Comparison of ENCODE assay signal across 8 mouse cellular contexts in genomic region chr17:27558845-27559244, GRCm38 (mm10). TPM values are rescaled to one million over a fixed set of nuclear protein-coding genes. Genes with fewer than 3 reads are reported as not detected.
DNase-seq lines count a peak whose midpoint lies in the region; ATAC-seq and TF ChIP-seq lines count a peak whose summit lies in the region.

No protein-coding gene starts in this region.

- no peak for TF ChIP-seq CTCF in heart, postnatal 0 days (IDR thresholded peaks at IDR 0.05; ENCODE audit: low read depth)
- no peak for TF ChIP-seq CTCF in bone marrow macrophage, adult 2 months (IDR thresholded peaks at IDR 0.05; ENCODE audit: low read depth, low read length)

- H3K4me3 ChIP-seq in heart, postnatal 0 days (ENCODE audit: low read depth, low read length) = peak overlapping the region; percentile 81; the same call in 1 of the 2 replicates
- peak overlapping the region; percentile 89 for H3K4me3 ChIP-seq in bone marrow macrophage, adult 2 months (ENCODE audit: insufficient read depth, low read length)
- H3K4me3 ChIP-seq in myocyte = peak overlapping the region; percentile 38

- no peak for ATAC-seq in heart, postnatal 0 days (ENCODE audit: insufficient read depth, low read depth)

- DNase-seq in heart, postnatal 0 days (ENCODE audit: low spot score) = no peak
- DNase-seq in heart, adult 18-20 months = no peak
- DNase-seq in induced T-regulatory cell, adult 2 months (ENCODE audit: low read depth) = peak; percentile 50
- no peak for DNase-seq in spleen, postnatal 36 days (ENCODE audit: low spot score in 2 of 2)
- DNase-seq in lung, postnatal 10 days = no peak
- no peak for DNase-seq in thymus, postnatal 0 days (ENCODE audit: low spot score)

- H3K9ac ChIP-seq in heart, postnatal 0 days (replicated peaks; ENCODE audit: low read depth, low read length) = no peak overlapping the region

- no peak for TF ChIP-seq POLR2A in bone marrow macrophage, adult 2 months (IDR thresholded peaks at IDR 0.05; ENCODE audit: borderline replicate concordance, low read depth, low read length)
- no peak for TF ChIP-seq POLR2A in myocyte (IDR thresholded peaks at IDR 0.05; ENCODE audit: insufficient read length, low read depth)

- peak overlapping the region; percentile 20; the same call in 1 of the 2 replicates for H3K4me2 ChIP-seq in heart, postnatal 0 days (ENCODE audit: low read depth, low read length)
- peak overlapping the region; percentile 80 for H3K4me2 ChIP-seq in myocyte (ENCODE audit: low read depth)

- H3K79me2 ChIP-seq in myocyte (ENCODE audit: control insufficient read depth, insufficient read depth) = peaks cover 27% of the 10 kb centered on the region

- H3K36me3 ChIP-seq in heart, postnatal 0 days (replicated peaks; ENCODE audit: control insufficient read depth, insufficient read depth, low read length) = no peaks in the 10 kb centered on the region
- no peaks in the 10 kb centered on the region for H3K36me3 ChIP-seq in myocyte (ENCODE audit: control insufficient read depth, insufficient read depth)

- 34% methylated on average over 5 of the region's 5 CpGs for WGBS in heart, postnatal 0 days

- H3ac ChIP-seq in myocyte (ENCODE audit: control insufficient read depth, insufficient read length) = no peak overlapping the region

- H3K9me3 ChIP-seq in heart, postnatal 0 days (replicated peaks; ENCODE audit: control insufficient read depth, low read length) = no peaks in the 10 kb centered on the region

- TF ChIP-seq EP300 in heart, postnatal 0 days (IDR thresholded peaks at IDR 0.05; ENCODE audit: low read depth) = no peak

- no peaks in the 10 kb centered on the region for H3K27me3 ChIP-seq in heart, postnatal 0 days (ENCODE audit: control insufficient read depth, insufficient read depth, low read length)
- no peaks in the 10 kb centered on the region for H3K27me3 ChIP-seq in myocyte (ENCODE audit: control insufficient read depth, insufficient read depth, insufficient read length)

- no peak overlapping the region for H3K27ac ChIP-seq in heart, postnatal 0 days (ENCODE audit: low read depth)
- 0 out of 2 replicates have a peak overlapping the region, but pooled peaks have one; percentile 6 for H3K27ac ChIP-seq in bone marrow macrophage, adult 2 months (ENCODE audit: insufficient read depth, low read depth, low read length)

- peaks cover 20% of the 10 kb centered on the region for H3K4me1 ChIP-seq in heart, postnatal 0 days (ENCODE audit: control insufficient read depth, insufficient read depth)
- peaks cover 29% of the 10 kb centered on the region for H3K4me1 ChIP-seq in bone marrow macrophage, adult 2 months (ENCODE audit: control insufficient read depth, insufficient read depth, low read length)

TF ChIP-seq in myocyte, 11 proteins besides CTCF, POLR2A, EP300 and RAD21:
- no peak for TF ChIP-seq MYOD1 (IDR thresholded peaks at IDR 0.05; ENCODE audit: control insufficient read depth in 1 of 3, insufficient read length in 2 of 3, low read depth in 2 of 3)
- no peak for TF ChIP-seq SRF (IDR thresholded peaks at IDR 0.05; ENCODE audit: control insufficient read depth, insufficient read length, low read depth)
- no peak for TF ChIP-seq TCF3 (IDR thresholded peaks at IDR 0.05; ENCODE audit: insufficient read length, low read depth)
- no peak for TF ChIP-seq POLR2AphosphoS2 (IDR thresholded peaks at IDR 0.05; ENCODE audit: insufficient read length, low read depth)
- no peak for TF ChIP-seq MAX (IDR thresholded peaks at IDR 0.05; ENCODE audit: low read depth)
- TF ChIP-seq E2F4 (IDR thresholded peaks at IDR 0.05; ENCODE audit: insufficient read depth) = no peak

RNA-seq across cellular contexts. Expression of gene Hmga1, which starts 2.5 kb away (rescaled TPM):
- total RNA-seq in heart, postnatal 0 days (2014; rRNA removed; ENCODE audit: low replicate concordance) = 108 TPM in 2 replicates
- polyA plus RNA-seq in heart, postnatal 0 days (2015; fragmentation: Nextera tagmentation; extraction: Ambion mirVana) = 56.7 and 59.7 TPM in 2 replicates
- total RNA-seq in heart, adult 18-20 months (2021) = 10 to 100 TPM; 47.3 to 52.7 TPM
- polyA plus RNA-seq in bone marrow macrophage, adult 2 months (2012; ENCODE audit: insufficient read depth, insufficient read length, missing spikeins) = 151 and 159 TPM in 2 replicates
- 60.9 TPM for polyA plus RNA-seq in myocyte (2012; fragmentation: generic; extraction: Trizol)
- polyA plus RNA-seq in thymus, postnatal 0 days (2015; fragmentation: Nextera tagmentation; extraction: Ambion mirVana) = 356 and 471 TPM in 2 replicates

RNA-seq across cellular contexts. Expression of gene AI413582, which starts 6.7 kb away (rescaled TPM):
- total RNA-seq in heart, postnatal 0 days (2014; rRNA removed; ENCODE audit: low replicate concordance) = 11.1 and 13.4 TPM in 2 replicates
- 18.5 and 20.1 TPM in 2 replicates for polyA plus RNA-seq in heart, postnatal 0 days (2015; fragmentation: Nextera tagmentation; extraction: Ambion mirVana)
- 10 to 100 TPM in 1 of 2 experiments, 1 to 10 TPM in 1; 9.3 to 10.6 TPM for total RNA-seq in heart, adult 18-20 months (2021)
- 76.7 and 85.6 TPM in 2 replicates for polyA plus RNA-seq in bone marrow macrophage, adult 2 months (2012; ENCODE audit: insufficient read depth, insufficient read length, missing spikeins)
- polyA plus RNA-seq in myocyte (2012; fragmentation: generic; extraction: Trizol) = 46.0 TPM
- 109 and 111 TPM in 2 replicates for polyA plus RNA-seq in thymus, postnatal 0 days (2015; fragmentation: Nextera tagmentation; extraction: Ambion mirVana)

RNA-seq across cellular contexts. Expression of gene Grm4, which starts 37.6 kb away (rescaled TPM):
- total RNA-seq in heart, postnatal 0 days (2014; rRNA removed; ENCODE audit: low replicate concordance) = not detected in 2 replicates
- polyA plus RNA-seq in heart, postnatal 0 days (2015; fragmentation: Nextera tagmentation; extraction: Ambion mirVana) = 0.03 TPM in 1 of 2 replicates, not detected in the other
- under 1 TPM; 0.15 to 0.18 TPM for total RNA-seq in heart, adult 18-20 months (2021)
- not detected in 2 replicates for polyA plus RNA-seq in bone marrow macrophage, adult 2 months (2012; ENCODE audit: insufficient read depth, insufficient read length, missing spikeins)
- polyA plus RNA-seq in myocyte (2012; fragmentation: generic; extraction: Trizol) = not detected
- 0.69 and 0.78 TPM in 2 replicates for polyA plus RNA-seq in thymus, postnatal 0 days (2015; fragmentation: Nextera tagmentation; extraction: Ambion mirVana)

Comparison
In these comparisons a context has a peak if more than half of its experiments do, and no peak if none do; other contexts are left out.
1. H3K4me3 ChIP-seq: peak in every context shown above with its lines; median percentile 89 in bone marrow macrophage, adult 2 months; 81 in heart, postnatal 0 days; 38 in myocyte.